Mouse (Mus musculus): ENCODE data around the gene Vmn2r42.
"Not testable (repeated sequence)": the region's sequence is repeated elsewhere in the genome, so short reads cannot be mapped to it uniquely, and the experiment has no call there.

Vmn2r42 gene

GRCm38 (mm10) chr7:8200220-8200619 lies at the start of gene Vmn2r42:
TSS of gene Vmn2r42 (minus strand) at chr7:8200320.
- not testable (repeated sequence) for DNase-seq (ENCODE audit: low spot score)

- DNase-seq (ENCODE audit: low spot score) = not testable (repeated sequence)
Measured at GRCm38 (mm10) chr7:8161554-8161953, 38.6 kb downstream of the Vmn2r42 start, which contains the start of gene Vmn2r41. TSS of gene Vmn2r41 (minus strand) at chr7:8161654.
